Mouse (Mus musculus) adrenal gland, adult (tissue): ENCODE data around the gene Daxx.

Source experiments
- DNase-seq, 2 experiments: peaks; one replicate each; pipeline ENCODE4 v3.0.0; 2022 to 2023; ENCODE audit warnings: low spot score in 1 of 2; ENCODE audit not compliant: inconsistent age in 2 of 2

Gene Daxx

GRCm38 (mm10) chr17:33959135-33959534, 49.9 kb downstream of the Daxx start:
- peak in 1 of 2 experiments; percentile 25 for DNase-seq

DNA sequence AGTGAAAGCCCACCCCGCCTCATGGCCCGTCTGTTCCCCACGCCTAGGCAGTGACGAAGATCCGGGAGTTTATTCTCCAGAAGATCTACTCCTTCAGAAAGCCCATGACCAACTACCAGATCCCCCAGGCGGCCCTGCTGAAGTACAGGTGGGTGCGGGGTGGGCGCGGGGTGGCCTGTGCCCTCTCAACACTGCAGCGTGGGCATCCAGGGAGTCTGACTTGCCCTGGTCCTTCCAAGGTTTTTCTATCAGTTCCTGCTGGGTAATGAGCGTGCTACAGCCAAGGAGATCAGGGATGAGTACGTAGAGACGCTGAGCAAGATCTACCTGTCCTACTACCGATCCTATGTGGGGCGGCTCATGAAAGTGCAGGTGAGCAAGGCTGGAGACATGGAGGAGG, 50.7 kb downstream of the Daxx start:
- DNase-seq, result peak in 1 of 2 experiments; percentile 20

DNA sequence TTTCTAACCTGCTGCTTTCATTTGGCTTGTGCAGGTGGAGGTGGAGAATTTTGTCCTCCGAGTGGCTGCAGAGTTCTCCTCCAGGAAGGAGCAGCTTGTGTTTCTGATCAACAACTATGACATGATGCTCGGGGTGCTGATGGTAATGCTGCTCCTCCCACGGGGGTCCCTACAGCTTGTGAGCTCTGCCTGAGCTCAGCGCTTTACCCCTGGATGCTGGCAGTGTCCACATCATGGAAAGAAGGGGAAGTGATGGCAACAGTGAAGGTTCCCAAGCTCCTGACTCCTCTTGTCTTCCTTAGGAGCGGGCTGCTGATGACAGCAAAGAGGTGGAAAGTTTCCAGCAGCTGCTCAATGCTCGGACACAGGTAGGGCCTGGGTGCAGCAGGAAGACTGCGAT, 53.7 kb downstream of the Daxx start:
- DNase-seq, result no peak
